Mouse (Mus musculus): ENCODE data around the gene Olfml2a.

The Olfml2a gene

DNA sequence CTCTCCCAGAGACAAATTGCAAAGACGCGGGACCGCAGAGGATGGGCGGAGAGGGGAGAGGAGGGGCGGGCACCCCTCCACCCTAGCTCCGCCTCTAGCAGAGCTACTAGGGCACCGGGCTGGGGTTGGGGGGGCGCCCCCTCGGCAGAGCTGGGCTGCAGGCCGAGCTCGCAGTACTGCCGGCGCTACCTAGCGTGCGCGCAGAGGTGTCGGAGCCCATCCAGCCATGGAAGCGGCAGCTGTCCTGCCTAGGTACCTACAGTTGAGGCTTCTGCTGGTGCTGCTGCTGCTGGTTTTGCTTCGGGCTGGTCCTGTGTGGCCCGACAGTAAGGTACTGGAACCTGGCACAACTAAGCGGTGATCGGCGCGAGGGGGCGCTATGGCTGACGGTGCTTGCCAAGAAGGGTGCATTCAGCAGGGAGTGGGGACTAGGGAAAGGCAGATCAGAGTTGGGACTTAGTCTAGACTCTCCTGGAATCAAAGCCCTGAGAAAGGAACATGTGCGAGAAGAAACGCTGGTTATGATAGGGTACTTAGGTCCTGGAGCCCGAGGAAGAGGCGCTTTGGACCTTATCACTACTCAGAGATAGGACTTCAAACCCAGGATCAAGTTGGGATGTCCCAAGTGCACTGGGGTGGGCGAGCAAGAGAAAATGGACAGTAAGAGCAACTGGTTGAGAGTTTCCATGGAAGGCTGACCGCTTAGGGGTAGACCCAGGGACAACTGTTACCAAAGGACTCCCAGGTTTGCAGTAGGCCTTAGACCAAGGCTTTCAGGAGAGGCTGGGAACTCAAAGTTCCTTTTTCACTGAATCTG, at the start of gene Olfml2a:
Gene Olfml2a (plus strand): TSS at position 128 of the 817 bp plus-strand sequence.
- DNase-seq (ENCODE audit: low spot score in 2 of 2) = peak; percentile 57 to 71

DNA sequence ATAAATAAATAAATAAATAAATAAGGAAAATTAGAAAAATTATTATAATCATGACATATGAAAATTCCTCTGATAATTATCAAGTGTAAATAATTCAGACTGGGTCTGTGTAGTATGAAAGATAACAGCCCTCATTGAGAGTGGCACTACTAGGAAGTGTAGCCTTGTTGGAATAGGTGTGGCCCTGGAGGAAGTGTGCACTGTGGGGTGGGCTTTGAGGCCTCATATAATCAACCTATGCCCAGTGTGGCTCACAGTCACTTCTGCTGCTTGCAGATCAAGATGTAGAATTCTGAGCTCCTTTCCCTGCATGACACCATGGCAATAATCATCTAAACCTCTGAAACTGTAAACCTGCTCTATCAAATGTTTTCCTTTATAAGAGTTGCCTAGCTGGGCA, 28.9 kb upstream of the Olfml2a start:
- DNase-seq (ENCODE audit: low spot score in 2 of 2) = no peak

DNA sequence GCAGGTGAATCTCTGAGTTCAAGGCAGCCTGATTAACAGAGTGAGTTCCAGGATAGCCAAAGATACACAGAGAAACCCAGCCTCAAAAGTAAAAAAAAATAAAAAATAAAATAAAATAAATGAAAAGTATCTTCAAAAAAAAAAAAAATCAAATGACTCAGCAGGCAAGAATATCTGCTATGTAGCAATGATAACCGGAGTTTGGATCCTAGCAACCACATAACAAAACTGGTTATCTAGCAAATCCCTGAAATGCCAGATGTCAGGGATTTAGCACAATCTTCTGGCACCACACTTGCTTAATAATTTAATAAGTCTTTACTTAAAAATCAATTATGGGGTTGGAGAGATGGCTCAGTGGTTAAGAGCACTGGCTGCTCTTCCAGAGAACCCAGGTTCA, 27.5 kb upstream of the Olfml2a start:
- DNase-seq (ENCODE audit: low spot score in 2 of 2) = no peak

DNA sequence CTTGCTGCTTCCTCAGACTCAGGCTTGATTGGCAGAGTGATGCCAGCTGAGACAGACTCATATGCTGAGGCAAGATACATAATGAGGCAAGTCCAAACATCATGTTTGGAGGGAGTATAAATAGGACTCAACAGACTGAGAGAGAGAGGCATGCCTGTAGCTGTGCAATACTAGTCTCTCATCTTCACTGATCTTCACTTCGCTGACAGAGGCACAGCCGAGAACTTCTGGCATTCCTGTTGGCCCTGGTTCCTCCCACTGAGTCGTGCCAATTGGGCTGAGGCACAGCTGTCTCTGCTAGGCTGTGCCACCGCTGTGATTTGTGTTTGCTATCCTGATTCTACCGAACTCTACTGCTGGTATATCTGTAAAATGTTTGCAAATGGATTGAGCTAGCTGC, 25.7 kb upstream of the Olfml2a start:
- DNase-seq (ENCODE audit: low spot score in 2 of 2) = peak; percentile 51 to 74

DNA sequence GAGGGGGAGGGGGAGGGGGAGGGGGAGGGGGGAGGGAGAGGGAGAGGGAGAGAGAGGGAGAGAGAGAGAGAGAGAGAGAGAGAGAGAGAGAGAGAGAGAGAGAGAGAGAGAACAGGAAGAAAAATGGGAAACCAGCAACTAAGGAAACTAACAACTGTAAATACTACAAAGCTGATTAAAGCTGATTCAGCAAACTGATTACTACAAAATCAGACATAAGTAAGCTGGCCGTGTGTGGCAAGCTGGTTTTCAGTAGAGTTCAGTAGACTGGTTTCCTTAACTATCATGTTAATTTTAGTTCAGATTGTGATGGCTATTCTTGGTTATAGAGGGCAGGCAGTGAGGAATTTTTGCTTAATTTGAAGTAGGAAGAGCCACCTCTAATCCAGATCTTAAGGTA, 23.2 kb upstream of the Olfml2a start:
- no peak for DNase-seq (ENCODE audit: low spot score in 2 of 2)

DNA sequence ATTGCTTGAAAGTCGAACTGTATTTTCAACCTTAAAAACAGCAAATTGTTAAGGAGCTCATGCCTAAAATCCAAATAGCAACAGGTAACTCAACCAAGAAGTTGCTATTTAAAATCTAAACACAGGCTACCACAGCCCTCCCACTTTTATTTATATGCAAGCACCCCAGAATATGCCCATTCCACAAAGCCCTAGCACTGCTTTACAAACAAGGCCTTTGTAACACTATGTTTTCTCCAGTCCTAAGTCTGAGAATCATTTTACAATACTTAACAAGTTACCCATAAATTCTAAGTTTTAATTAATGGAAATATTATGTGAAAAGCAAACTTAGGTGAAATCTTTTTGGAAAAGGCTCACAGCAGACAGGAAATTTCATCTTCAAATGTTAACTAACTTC, 17.3 kb upstream of the Olfml2a start:
- no peak for DNase-seq (ENCODE audit: low spot score in 2 of 2)

DNA sequence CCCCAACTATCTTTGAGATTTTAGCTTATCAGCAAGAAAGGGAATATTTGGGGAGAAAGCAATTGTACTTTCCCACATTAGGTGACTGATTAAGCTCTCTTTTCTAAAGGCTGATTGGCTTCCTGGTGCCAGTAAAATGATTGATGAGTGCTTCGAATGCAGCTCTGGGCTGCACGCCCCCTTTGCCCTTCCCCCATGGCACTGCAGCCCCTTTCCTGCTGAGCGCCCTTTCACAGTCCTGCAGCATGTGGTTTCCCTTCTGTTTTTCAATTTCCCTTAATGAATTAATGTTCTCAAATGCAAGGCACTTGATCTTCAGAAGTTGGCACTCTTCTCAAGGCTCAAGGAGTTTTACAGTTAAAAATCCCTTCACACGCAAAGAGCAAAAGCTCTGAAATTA, 16.8 kb upstream of the Olfml2a start:
- DNase-seq (ENCODE audit: low spot score in 2 of 2) = no peak

DNA sequence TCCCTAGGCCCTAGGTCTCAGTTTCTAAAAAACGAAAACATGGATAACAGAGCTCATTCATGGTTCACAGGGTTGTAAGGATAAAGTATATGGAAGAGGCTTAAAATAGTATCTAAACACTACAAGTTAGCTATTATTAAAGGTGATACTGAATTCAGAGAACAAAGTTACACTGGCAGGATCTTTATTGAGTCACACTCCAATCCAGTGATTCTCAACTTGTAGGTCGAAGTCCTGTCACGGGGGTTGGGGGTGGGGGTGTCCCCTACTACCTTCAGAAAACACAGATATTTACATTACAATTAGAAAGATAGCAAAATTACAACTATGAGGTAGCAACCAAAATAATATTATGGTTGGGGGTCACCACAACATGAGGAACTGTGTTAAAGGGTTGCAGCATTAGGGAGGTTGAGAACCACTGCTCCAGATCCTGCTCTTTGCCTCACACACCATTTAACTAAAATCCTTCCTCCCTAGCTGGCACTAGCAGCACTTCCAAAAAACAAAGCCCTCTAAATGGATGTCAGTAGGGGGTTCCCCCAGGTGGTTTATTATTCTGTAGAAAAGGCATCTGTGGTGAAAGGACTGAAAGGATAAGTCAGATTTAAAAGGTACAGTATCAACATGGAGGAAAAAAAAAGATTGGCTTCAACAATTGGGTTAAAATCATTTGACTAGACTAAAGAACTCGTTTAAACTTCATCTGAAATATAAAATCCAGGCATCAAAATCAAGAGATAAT, 14.7 kb upstream of the Olfml2a start:
- DNase-seq (ENCODE audit: low spot score in 2 of 2) = no peak

DNA sequence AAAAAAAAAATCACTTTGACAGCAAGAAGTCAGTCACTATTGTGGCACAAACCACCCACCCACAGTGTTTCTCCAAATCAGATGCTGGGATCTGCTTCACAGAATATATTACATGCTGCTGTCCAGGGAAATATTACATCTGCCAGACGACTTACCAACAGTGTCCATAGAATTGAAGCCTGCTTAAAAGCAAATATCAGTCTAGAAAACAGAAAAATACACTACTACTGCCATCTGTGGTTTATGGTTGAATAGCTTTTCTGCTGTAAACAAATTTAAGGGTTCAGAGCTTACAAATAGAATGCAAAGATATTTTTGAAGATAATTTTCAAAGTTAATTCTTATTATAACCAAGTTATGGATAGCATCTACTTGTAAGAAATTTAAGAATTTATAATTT, 10.4 kb upstream of the Olfml2a start:
- DNase-seq (ENCODE audit: low spot score in 2 of 2) = no peak

DNA sequence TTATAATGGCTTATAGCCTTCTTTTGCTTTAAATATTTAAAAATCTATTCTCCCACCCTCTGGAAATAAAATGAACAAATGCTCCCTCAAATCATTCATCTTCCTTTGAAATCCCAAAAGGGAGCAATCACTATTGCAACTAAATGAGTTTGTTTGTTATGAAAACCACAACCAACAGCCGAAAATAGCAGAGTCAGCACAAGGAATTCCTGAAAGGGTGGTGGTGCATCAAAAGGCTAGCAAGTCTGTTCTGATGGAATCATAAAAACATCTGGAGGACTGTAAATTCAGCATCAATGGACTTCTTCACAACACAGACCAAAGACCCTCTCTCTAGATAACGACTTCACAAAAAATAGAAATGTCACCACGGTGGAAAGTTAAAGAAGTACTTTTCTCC, 8.3 kb upstream of the Olfml2a start:
- no peak for DNase-seq (ENCODE audit: low spot score in 2 of 2)

DNA sequence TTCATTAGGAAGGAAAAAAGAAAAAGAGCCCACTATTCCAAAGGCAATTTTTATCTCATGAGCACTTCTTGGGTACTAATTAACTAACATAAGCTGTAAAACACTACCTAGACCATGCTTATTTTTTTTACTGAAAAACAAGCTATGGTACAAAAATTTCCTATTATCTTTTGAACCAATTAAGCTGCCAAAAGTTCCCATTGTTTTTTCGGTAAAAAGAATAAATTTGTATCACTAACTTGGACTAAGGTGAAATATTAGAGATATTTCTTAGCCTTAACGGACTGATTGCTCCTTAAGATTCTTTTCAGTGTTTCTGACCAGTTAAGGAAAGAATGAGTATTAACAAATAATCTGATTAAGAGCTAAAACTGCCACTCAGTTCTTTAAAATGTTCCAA, 7.9 kb upstream of the Olfml2a start:
- DNase-seq (ENCODE audit: low spot score in 2 of 2) = no peak

DNA sequence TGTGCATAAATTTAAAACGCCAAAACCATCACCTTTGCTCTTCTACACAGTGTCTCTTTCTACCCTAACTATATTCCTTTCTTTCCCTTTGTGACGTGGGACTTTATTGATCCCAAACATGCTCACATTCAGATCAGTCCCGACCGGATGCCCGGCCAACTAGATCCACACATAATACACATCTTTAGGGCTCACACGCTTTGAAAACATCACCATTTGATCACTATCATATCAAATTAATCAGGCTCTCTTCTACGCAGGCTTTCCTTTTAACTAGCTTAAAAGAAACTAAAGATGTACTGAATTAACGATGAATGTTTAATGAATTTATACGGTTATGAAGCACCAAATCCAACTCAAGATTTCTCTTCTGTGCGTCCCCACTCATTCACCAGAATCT, 7.2 kb upstream of the Olfml2a start:
- DNase-seq (ENCODE audit: low spot score in 2 of 2) = no peak

DNA sequence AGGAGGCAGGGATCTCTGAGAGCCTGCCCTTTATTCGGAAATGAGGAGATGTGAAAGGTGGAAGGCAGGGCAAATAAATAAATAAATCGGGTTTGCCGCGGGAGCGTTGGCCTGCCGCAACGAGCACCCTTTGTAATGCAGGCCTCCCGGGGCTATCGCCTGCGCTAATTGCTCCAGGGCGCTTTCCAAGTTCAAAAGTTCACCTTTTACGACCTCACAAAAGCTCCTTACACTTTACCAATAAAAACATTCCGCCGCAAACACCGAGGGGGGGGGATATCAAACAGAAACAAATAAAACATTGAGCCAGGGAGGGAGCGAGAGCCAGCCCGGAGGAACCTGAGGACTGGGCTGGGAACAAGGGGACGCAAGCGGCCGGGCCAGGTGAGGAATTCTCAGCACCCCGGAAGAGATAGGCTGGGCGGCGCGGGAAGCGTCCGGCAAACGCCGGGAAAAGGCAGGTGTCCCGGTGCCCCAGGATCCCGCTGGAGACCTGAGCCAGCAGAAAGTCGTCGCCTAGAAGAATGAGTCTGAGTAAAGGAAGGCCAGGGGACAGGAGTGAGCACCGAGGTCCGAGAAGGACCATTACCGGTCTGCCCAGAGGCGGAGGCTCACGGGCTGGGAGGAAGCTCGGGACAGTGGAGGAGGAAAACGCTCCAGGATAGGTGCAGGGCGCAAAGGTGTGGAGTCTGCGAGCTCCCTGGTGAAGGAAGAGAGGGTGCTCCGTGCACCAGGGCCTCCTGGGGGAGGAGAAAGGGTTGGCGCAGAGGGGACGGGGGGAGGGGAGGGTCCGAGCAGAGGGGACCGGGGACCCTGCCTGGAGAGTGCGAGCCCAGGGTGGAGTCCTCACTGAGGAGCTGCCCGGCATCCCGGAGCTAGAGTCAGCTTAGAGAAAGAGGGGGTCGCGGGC, 6.4 kb upstream of the Olfml2a start:
- DNase-seq (ENCODE audit: low spot score in 2 of 2) = peak in 1 of 2 experiments; percentile 19

DNA sequence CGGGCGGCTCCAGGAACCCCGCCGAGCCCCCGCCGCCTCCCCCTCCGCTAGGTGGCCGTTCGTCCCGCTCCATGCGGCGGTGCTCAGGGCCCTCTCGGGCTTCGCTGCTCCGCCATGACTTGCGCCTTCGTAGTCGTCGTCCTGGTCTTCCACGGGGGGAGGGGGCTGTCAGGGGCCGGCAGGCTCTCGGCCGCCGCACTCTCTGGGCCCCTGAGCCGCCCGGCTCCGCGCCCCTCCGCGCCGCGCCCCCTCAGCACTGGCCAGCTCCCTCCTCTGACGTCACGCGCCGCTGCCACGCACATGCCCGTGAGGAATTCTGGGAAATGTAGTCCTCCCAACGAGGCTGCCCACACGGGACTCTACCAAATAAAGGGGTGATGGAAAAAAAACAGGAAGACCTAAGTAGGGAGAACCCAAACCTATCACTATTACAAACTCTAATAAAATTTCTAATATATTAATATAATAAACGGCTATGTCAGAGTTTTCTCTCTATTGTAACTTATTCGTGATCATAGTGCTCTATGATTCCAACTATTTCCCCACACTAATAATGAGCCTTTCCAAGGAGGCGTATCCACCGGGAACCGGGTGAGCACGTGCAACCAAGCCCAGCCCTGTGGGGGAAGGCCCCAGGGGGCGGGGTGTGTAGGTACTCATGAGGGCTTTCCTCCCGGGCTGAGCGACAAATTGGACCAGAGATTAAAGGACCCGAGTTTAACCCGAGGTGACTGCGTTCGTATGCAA, 5.5 kb upstream of the Olfml2a start:
- DNase-seq (ENCODE audit: low spot score in 2 of 2) = peak; percentile 90 to 94

DNA sequence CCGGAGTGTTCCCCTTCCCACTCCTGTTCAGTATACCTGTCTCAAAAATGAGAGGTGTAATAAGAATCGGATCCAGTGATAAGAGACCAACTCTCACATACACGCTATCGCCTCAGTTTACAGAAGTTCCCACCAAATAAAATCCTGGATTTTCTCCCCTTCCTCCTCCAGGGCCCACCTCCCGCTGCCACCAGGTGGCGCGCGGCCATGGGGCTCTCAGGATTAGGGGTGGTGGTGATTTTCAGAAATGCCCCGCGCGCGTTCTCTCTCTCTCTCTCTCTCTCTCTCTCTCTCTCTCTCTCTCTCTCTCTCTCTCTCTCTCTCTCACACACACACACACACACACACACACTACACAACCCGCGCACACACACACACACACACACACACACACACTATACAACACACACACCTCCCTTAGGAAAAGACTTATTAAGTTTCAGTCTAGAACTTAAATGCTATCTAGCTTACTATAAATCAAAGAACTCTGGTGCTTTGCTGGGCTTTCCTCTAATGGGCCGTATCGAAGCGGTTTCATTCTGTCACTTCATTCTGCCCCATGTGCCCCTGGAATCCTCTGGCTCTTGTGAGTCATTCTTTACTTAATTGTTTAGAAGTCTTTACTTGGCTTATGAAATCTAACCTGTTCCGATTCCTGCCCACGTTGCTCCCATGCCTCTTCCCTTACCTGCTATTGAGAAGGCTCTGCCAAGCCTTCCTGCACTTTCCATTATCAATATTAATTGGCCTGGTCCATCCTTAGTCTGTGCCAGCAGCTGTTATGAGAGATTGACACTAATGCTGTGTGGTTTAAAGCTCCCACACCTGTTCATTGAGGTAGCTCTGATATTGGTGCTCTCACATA, 4.4 kb upstream of the Olfml2a start, which contains the start of gene Nr6a1:
Gene Nr6a1 (minus strand): TSS at position 574 of the 865 bp plus-strand sequence.
- DNase-seq (ENCODE audit: low spot score in 2 of 2) = peak; percentile 50 to 57

DNA sequence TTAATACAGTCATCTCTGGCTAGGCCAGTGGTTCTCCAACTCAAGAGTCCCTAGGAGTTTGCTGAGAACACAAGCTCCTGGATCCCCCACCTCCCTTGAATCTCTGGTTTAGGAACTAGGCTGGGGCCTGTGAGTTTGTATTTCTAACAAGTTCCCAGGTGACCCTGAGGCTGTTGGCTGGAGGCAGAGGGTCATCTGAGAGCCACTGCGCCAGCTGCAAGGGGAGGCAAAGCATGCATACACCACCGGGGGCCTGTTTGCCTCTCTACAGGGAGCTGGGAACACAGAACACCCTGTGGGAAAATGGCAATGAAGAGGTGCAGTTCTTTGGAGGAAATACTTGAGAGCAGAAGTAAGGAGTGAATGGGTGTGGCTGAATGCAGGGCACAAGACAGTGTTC, 1.5 kb upstream of the Olfml2a start:
- no peak for DNase-seq (ENCODE audit: low spot score in 2 of 2)

DNA sequence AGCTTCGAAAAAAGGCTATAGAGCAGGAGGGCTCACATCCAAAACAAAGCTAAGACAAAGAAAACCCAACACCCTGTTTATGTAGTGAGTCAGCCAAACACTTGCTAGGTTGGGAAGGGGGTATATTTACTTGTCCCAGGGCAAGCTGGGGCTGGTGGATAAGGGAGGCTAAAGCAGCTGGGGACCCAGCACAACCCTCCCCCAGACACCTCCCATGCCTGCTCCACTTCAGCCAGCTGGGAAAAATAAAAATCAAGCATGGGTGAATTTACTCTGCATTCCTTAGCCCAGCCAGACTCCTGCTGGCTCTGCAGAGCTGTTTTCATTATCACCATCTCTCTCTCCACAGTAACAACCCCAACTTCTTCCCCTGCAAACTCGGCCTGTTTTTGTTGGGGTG, 2.2 kb downstream of the Olfml2a start:
- DNase-seq (ENCODE audit: low spot score in 2 of 2) = no peak

DNA sequence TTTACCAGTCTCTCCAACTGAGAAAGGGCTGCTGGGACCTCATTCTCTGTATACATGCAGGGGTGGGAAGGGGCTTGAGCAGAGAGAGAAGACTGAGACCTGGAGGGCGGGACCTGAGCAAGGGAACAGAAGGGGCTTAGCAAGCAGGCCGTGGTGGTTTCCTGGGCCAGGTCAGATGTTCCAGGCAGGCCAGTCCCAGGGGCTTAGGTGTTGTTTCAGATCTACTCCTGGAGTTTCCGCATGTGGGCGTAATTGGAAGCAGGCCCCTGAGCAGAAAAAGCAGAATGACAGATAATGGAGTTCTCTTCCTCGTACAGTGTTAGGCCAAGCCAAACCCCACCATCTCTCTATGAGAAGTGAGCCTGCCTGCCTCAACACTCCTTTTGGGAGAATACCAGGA, 3.2 kb downstream of the Olfml2a start:
- DNase-seq (ENCODE audit: low spot score in 2 of 2) = no peak

DNA sequence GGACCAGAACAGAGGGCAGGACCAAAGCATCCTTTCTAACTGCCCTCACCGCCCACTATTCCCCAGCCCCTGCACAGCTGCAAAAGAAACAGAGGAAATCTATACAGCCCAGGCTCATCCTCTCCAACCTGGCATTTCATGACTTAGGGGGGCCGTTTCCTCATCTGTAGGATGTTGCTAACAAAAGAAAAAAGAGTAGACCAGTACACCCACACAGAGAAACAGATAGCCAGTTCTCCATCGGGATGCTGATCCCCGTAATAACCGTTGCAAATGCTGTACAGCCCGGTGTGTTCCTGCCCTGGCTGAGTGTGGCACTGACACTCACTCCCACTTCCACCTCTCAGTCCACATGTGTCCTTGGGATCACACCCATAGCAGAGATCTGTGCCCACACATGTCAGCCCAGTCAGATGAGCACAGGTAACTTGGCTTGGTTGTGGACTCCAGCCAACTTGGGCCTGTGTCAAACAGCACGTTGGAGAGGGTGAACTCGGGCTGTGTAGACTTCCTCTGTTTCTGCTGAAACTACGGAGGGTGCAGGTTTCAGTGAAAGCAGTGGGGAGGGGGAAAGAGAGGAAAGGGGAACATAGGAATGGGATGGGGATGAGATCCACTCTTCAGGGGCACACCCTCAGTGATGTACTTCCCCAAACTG, 5.1 kb downstream of the Olfml2a start:
- no peak for DNase-seq (ENCODE audit: low spot score in 2 of 2)

DNA sequence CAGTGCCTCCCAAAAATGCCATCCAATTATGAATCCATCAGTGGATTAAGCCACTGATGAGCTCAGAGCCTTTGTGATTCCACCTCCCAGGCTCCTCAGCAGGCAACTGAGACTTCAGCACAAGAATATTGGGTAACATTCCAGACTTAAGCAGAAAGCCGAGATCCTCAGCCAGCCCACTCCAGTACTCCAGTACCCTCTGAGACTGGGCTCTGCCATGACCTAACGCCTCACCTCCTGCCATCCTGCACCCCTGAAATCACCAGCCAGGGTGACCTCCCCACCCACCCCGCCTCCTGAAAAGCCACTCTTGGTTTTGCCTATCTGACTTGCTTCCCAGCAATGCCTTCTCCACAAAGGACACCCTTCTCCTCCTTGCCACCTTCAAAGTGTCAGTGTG, 5.6 kb downstream of the Olfml2a start:
- no peak for DNase-seq (ENCODE audit: low spot score in 2 of 2)
